Mouse (Mus musculus) cortical plate, adult 2 months (tissue): ENCODE measurements around the gene Lama1.

Experiments used
- CTCF ChIP-seq: fragments of 200-500 bp; IDR thresholded peaks from 2 replicates; pipeline ENCODE4 v1.5.1; 2011; ENCODE audit warnings: mild to moderate bottlenecking, control low read depth, low read length; ENCODE audit not compliant: insufficient read depth; ENCODE audit errors: extremely low read depth
- POLR2A ChIP-seq: fragments of 200-500 bp; IDR thresholded peaks from 2 replicates; pipeline ENCODE4 v1.6.1; 2011; ENCODE audit warnings: mild to moderate bottlenecking, low read length, control low read depth; ENCODE audit not compliant: insufficient read depth; ENCODE audit errors: extremely low read depth

DNA sequence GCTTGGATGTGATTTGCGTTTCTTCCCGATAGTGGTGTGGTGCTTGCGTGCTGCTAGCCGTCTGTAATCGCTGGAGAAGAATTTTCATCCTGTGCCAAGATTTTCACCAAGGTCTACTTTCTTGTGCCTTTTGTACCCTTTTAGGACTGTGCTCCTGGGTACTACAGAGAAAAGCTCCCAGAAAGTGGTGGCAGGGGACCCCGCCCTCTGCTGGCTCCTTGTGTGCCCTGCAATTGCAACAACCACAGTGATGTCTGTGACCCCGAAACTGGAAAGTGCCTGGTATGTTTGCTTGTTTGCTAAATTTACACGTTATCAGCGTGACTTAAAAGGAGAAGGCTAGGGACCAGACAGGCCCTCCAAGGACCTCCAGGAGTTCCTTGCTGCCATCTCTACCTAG, 79.7 kb downstream of the Lama1 start:
- TF ChIP-seq POLR2A (no peak), CTCF (peak; percentile 35)
